Mouse (Mus musculus) erythroblast, embryonic 14.5 days (primary cell): ENCODE measurements around the gene Negr1. TPM values are rescaled to one million over a fixed set of nuclear protein-coding genes. Genes with fewer than 3 reads are reported as not detected.

ENCODE experiments used
- H3K27me3 ChIP-seq: 2 replicates; pipeline ENCODE4 v1.6.1; 2012; ENCODE audit warnings: inconsistent platforms; ENCODE audit not compliant: control insufficient read depth
- H3K36me3 ChIP-seq: 2 replicates; pipeline ENCODE4 v1.6.1; 2012; ENCODE audit warnings: mild to moderate bottlenecking, inconsistent platforms; ENCODE audit not compliant: control insufficient read depth
- H3K4me1 ChIP-seq: 2 replicates; pipeline ENCODE4 v1.6.1; 2012; ENCODE audit warnings: inconsistent platforms; ENCODE audit not compliant: control insufficient read depth
- H3K4me3 ChIP-seq: replicated peaks from 2 replicates; pipeline ENCODE3; 2012; ENCODE audit warnings: moderate library complexity, mild to moderate bottlenecking, inconsistent platforms
- H3K9me3 ChIP-seq: 2 replicates; pipeline ENCODE4 v1.6.1; 2012; ENCODE audit warnings: low read length, inconsistent platforms, mixed read lengths; ENCODE audit not compliant: control insufficient read depth
- GATA1 ChIP-seq: IDR thresholded peaks from 2 replicates; pipeline ENCODE4 v1.6.1; 2012; ENCODE audit warnings: low read length, inconsistent platforms, mixed read lengths
- TAL1 ChIP-seq: IDR thresholded peaks from 3 replicates; pipeline ENCODE4 v1.6.1; 2012; ENCODE audit warnings: low read length, inconsistent platforms, mixed read lengths
- polyA plus RNA-seq: library from polyadenylated mRNA; stranded (reverse); fragments of >175 nt; gene quantifications from 2 replicates; pipeline ENCODE4 v1.2.3, GENCODE M21; 2012

Negr1 gene
- polyA plus RNA-seq, 1 experiment = 0.02 TPM

DNA sequence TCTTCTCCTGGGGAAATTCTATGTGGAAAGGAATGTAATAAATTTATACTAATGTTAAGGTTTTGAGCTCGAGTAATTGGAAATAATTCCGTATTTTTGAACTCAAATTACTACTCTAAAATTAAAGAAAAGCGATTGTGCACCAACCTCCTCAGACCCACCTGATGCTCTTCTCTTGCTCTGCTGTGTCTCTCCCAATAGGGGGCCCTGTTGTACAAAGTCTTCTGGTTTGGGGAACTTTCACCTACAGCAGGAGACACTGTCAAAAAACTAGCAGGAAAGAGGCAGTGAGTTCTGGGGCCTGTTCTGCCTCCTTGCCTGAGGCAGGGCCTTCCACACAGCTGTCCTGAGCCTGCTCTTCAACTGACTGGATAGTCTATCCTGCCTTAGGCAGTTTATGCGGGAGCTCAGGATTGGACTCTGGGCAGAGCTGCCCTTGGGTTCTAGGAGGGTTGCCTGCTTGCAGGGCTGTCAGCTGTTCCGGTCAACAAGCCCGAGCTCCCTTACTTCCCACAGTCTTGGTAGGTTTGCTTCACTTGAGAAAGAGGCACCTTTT, 310.1 kb downstream of the Negr1 start:
- no peak overlapping the region for H3K4me3 ChIP-seq
- no peaks in the 10 kb centered on the region for H3K4me1 ChIP-seq
- TF ChIP-seq GATA1 (no peak), TAL1 (no peak)
- H3K36me3 ChIP-seq = no peaks in the 10 kb centered on the region
- no peaks in the 10 kb centered on the region for H3K27me3 ChIP-seq
- no peaks in the 10 kb centered on the region for H3K9me3 ChIP-seq

GRCm38 (mm10) chr3:156876551-156876950, 315.0 kb downstream of the Negr1 start:
- 0 out of 2 replicates have a peak, but pooled peaks cover 2% of the 10 kb centered on the region for H3K9me3 ChIP-seq
- no peaks in the 10 kb centered on the region for H3K27me3 ChIP-seq
- no peak overlapping the region for H3K4me3 ChIP-seq
- TF ChIP-seq GATA1 (no peak), TAL1 (no peak)
- no peaks in the 10 kb centered on the region for H3K36me3 ChIP-seq
- H3K4me1 ChIP-seq = no peaks in the 10 kb centered on the region

DNA sequence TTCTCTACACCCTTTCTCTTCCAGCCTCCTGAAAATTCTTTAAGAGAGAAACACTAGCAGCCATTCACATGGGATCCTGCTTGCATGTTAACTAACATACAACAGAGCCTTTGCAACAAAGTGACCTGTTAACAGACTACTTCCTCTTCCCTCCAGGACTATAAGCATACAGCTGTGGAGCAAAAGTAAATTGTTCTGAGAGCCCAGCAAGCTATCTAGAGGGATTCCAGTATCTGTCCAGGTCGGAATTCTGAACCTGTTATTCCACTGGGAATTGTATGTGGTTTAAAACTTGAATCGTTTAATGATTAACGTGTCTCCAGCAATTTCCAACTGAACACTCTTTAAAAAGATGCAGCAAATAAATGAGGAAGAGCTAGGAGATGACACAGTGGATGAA, 320.5 kb downstream of the Negr1 start:
- no peaks in the 10 kb centered on the region for H3K27me3 ChIP-seq
- H3K36me3 ChIP-seq = no peaks in the 10 kb centered on the region
- TF ChIP-seq TAL1 (no peak), GATA1 (no peak)
- no peak overlapping the region for H3K4me3 ChIP-seq
- no peaks in the 10 kb centered on the region for H3K4me1 ChIP-seq
- 0 out of 2 replicates have a peak, but pooled peaks cover 2% of the 10 kb centered on the region for H3K9me3 ChIP-seq

DNA sequence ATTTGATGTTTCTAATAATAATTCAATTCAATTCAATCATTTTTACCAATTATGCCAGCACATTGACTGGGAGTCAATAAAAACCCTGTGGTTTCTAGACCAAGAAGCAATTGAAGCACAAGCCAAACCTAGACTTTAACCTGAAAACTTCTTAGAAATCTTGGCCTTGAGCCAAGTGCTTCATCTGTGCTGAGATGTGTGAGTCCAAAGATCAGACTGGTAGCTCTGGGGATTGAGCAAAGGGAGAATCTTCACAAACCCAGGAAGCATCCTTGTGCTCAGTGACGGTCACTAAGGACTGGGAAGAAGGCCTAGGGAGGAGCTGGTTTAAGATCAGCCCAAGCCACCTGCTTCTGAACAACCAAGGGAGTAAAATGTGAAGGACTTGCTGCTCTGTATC, 322.3 kb downstream of the Negr1 start:
- Histone ChIP-seq H3K4me1 (no peaks in the 10 kb centered on the region), H3K9me3 (no peaks in the 10 kb centered on the region), H3K27me3 (no peaks in the 10 kb centered on the region), H3K36me3 (no peaks in the 10 kb centered on the region), H3K4me3 (no peak overlapping the region)
- TF ChIP-seq TAL1 = no peak
- no peak for TF ChIP-seq GATA1

- H3K4me3 ChIP-seq = no peak overlapping the region
- H3K36me3 ChIP-seq = no peaks in the 10 kb centered on the region
- TF ChIP-seq TAL1 = no peak
- no peak for TF ChIP-seq GATA1
- H3K27me3 ChIP-seq = no peaks in the 10 kb centered on the region
- H3K9me3 ChIP-seq = no peaks in the 10 kb centered on the region
- H3K4me1 ChIP-seq = no peaks in the 10 kb centered on the region
Observed at GRCm38 (mm10) chr3:156885689-156886088, 324.1 kb downstream of the Negr1 start.

DNA sequence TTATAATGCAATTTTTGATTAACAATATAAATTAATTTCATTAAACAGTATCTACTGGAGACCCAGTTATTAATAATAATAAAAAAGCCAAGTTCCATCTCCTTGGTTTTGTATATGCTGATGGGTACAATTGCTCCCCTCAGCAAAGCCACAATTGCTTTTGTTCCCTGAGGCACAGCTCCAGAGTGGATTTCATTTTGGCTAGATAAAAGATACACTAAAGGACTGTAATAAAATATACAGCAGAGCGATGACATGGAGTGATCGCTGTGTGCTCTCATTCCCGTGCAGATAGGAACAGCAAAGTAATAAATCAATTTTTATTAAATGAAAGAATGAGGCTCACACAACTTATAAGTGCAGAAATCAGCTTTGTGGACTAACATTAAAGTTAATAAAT, 325.3 kb downstream of the Negr1 start:
- Histone ChIP-seq H3K4me3 (no peak overlapping the region), H3K27me3 (no peaks in the 10 kb centered on the region), H3K36me3 (no peaks in the 10 kb centered on the region), H3K4me1 (no peaks in the 10 kb centered on the region), H3K9me3 (no peaks in the 10 kb centered on the region)
- no peak for TF ChIP-seq TAL1
- TF ChIP-seq GATA1 = no peak

DNA sequence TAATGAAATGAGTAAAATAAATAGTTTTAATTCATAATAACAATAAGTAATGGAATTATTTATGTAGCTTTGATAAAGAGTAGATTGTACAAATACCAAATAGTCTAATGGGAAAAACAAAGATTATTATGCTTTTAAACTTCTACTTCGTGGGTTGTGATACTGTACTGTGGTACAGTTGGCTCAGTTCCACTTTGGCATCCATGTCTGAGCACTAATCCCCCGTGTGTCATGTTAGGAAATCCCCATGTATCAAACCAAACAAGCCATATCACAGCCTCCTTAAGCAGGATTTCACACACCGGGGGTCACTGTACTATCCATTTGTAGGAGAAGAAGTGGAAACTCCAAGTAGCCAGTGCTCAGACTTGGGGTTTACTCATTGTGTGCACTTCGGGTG, 329.4 kb downstream of the Negr1 start:
- Histone ChIP-seq H3K4me3 (no peak overlapping the region), H3K9me3 (no peaks in the 10 kb centered on the region), H3K36me3 (no peaks in the 10 kb centered on the region), H3K27me3 (no peaks in the 10 kb centered on the region), H3K4me1 (no peaks in the 10 kb centered on the region)
- TF ChIP-seq TAL1 = no peak
- TF ChIP-seq GATA1 = no peak

- H3K4me3 ChIP-seq = no peak overlapping the region
- H3K27me3 ChIP-seq = no peaks in the 10 kb centered on the region
- no peaks in the 10 kb centered on the region for H3K4me1 ChIP-seq
- H3K9me3 ChIP-seq = no peaks in the 10 kb centered on the region; the same call in 1 of the 2 replicates
- no peak for TF ChIP-seq TAL1
- no peak for TF ChIP-seq GATA1
- H3K36me3 ChIP-seq = no peaks in the 10 kb centered on the region
Observed at GRCm38 (mm10) chr3:156895322-156895721, 333.7 kb downstream of the Negr1 start.

DNA sequence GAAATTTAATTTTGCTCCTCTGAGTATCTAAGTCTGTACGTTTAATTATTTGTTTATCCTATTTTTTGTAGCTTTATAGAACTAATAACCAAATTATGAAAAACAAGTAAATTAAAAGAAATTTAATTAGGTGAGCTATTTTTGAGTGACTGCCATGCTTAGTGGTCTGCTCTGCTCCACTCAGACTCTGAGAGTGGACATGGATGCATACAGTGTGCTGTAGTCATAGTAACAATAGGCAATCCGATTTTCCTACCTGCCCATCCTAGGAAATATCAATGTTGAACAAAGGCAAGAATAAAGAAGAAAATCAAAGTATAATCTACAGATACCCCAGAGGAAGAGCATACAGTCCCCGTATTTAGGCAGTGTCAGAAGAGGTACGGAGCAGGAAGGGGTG, 334.5 kb downstream of the Negr1 start:
- no peaks in the 10 kb centered on the region for H3K4me1 ChIP-seq
- no peak overlapping the region for H3K4me3 ChIP-seq
- H3K27me3 ChIP-seq = no peaks in the 10 kb centered on the region
- no peaks in the 10 kb centered on the region; the same call in 1 of the 2 replicates for H3K9me3 ChIP-seq
- TF ChIP-seq GATA1 = no peak
- no peak for TF ChIP-seq TAL1
- no peaks in the 10 kb centered on the region for H3K36me3 ChIP-seq

- Histone ChIP-seq H3K4me1 (no peaks in the 10 kb centered on the region), H3K27me3 (no peaks in the 10 kb centered on the region), H3K9me3 (no peaks in the 10 kb centered on the region; the same call in 1 of the 2 replicates), H3K36me3 (no peaks in the 10 kb centered on the region), H3K4me3 (no peak overlapping the region)
- TF ChIP-seq GATA1 (no peak), TAL1 (no peak)
Observed at GRCm38 (mm10) chr3:156896552-156896951, 335.0 kb downstream of the Negr1 start.
